Mouse (Mus musculus): ENCODE results near the gene Tagap. TPM values are rescaled to one million over a fixed set of nuclear protein-coding genes. Genes with fewer than 3 reads are reported as not detected.

Gene Tagap
- polyA plus RNA-seq, 1 experiment from 2014 or later = 0.84 TPM

DNA sequence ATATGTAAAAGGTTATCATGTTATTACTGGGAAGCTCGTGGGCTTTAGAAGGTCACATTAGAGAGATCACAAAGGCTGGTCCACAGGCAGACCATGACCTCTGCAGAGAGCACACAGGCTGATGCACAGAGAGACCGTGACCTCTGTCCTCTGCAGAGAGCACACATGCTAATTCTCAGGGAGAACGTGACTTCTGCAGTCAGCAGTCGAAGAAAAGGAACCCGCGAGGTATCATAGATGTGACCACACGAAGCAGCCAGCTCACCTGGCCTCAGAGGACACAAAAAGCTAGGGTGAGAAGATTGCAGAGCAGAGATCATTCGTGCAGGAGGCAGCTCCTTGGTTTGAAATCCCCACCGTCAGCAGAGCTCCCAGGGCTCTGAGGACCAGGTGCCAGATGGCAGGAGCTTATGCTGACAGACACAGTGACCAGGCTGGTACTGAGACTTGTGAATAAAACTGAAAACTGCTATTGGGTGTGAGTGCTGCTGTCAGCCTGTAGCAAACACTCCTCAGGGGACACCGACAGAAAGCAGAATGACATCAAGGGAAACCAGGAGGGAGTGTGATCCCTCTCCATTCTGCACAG lies 29.7 kb upstream of the Tagap start:
- Histone ChIP-seq H3K27me3 (no peaks in the 10 kb centered on the region), H3K27ac (no peak overlapping the region), H3K9me3 (replicated peaks) (no peaks in the 10 kb centered on the region), H3K36me3 (no peaks in the 10 kb centered on the region), H3K4me1 (0 out of 2 replicates have a peak, but pooled peaks cover 5% of the 10 kb centered on the region), H3K9ac (no peak overlapping the region), H3K4me3 (replicated peaks) (no peak overlapping the region), H3K4me2 (no peak overlapping the region)
- 66% methylated on average over 10 of the region's 10 CpGs for WGBS
- ATAC-seq (replicated peaks; ENCODE audit: low FRiP score) = no peak

DNA sequence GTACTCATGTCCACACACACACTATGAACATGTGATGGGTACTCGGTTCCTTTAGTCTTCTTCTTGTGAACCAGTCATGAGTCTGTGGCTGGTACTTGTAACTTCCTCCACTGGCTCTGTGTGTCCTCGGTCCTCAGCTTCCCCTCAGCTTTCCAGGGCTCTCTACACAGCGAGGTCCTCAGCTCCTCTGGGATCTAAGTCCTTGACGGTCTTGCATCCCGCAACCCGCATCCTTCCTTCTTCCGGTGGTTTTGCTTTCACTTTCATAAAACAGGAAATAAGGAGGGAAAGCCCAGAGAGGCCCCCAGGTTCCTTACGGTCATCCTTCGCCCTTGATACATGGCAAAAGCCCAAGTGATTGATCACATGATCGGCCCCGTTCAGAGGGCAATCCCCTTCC lies 28.7 kb upstream of the Tagap start:
- H3K4me3 ChIP-seq (replicated peaks) = no peak overlapping the region

DNA sequence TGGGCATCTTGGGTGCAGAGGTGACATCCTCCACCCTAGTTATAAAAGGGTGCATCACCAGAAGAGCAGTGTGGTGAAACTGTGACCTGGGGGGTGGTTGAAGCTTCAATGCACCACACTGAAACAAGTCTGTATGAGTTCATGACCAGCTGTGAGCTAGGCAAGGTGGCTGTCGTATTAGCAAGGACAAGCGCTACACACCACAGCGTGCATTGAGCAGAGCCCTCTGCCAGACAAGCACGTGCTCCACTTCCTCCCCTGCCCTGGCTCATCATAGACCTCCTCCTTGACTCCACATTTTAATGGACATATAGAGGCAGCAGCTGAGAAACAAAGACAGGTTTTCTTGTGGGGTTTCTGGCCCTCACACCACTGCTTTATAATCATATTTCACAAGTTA lies 28.0 kb upstream of the Tagap start:
- ATAC-seq (replicated peaks; ENCODE audit: low FRiP score) = no peak
- 81% methylated on average over 4 of the region's 4 CpGs for WGBS
- H3K4me2 ChIP-seq = no peak overlapping the region
- H3K9ac ChIP-seq = no peak overlapping the region
- H3K4me3 ChIP-seq (replicated peaks) = no peak overlapping the region
- 0 out of 2 replicates have a peak, but pooled peaks cover 5% of the 10 kb centered on the region for H3K4me1 ChIP-seq
- H3K36me3 ChIP-seq = no peaks in the 10 kb centered on the region
- no peak overlapping the region for H3K27ac ChIP-seq
- no peaks in the 10 kb centered on the region for H3K27me3 ChIP-seq
- H3K9me3 ChIP-seq (replicated peaks) = no peaks in the 10 kb centered on the region

More for the DNA sequence above, 28.7 kb upstream of the Tagap start:
- H3K4me1 ChIP-seq = 0 out of 2 replicates have a peak, but pooled peaks cover 5% of the 10 kb centered on the region
- H3K27me3 ChIP-seq = no peaks in the 10 kb centered on the region
- no peak overlapping the region for H3K9ac ChIP-seq
- no peaks in the 10 kb centered on the region for H3K36me3 ChIP-seq
- ATAC-seq (replicated peaks; ENCODE audit: low FRiP score) = no peak
- 76% methylated on average over 11 of the region's 11 CpGs for WGBS
- no peaks in the 10 kb centered on the region for H3K9me3 ChIP-seq (replicated peaks)
- 0 out of 2 replicates have a peak overlapping the region, but pooled peaks have one; percentile 3 for H3K4me2 ChIP-seq
- no peak overlapping the region for H3K27ac ChIP-seq

DNA sequence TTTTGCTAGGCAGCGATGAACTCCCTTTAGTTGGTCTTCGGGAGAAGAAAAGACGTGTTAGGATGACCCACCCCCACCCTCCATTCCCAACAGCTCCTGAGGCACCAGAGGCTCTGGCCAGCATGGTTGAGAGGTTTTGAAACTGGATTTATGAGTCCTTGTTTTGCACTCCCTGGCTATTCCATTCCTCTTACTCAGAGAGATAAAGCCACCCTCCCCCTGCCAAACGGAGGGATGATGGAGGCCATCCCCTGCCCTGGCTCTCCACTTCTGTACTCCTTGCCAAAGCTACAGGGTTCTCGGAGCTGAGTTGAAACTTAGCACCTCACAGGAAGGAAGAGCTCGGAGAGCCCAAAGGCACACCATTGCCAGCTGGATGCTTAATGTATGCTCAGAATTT lies 26.6 kb upstream of the Tagap start:
- Histone ChIP-seq H3K27ac (no peak overlapping the region), H3K27me3 (no peaks in the 10 kb centered on the region), H3K4me3 (replicated peaks) (no peak overlapping the region), H3K9ac (no peak overlapping the region), H3K4me1 (0 out of 2 replicates have a peak, but pooled peaks cover 5% of the 10 kb centered on the region), H3K36me3 (no peaks in the 10 kb centered on the region), H3K9me3 (replicated peaks) (no peaks in the 10 kb centered on the region), H3K4me2 (no peak overlapping the region)
- no peak for ATAC-seq (replicated peaks; ENCODE audit: low FRiP score)
- WGBS = 36% methylated on average over 6 of the region's 6 CpGs

DNA sequence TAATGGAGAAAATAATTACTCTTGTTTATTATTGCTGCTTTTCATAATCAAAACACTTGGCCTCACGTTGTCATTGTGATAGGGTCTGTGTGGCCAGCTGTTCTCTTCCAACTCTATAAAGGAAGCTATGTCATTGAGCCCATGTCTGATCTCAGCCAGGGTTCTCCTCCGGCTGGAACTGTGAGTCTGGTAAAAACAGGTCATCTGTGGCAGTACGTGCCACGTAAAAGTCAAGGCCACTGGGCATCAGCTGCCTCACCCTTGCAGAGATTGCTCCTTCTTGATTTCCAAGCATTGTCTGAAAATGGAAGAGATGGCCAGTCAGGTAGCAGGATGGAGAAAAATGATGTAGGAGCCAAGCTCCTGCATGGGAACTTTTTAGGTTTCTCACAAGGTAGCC lies 25.8 kb upstream of the Tagap start:
- Histone ChIP-seq H3K27ac (no peak overlapping the region), H3K4me3 (replicated peaks) (no peak overlapping the region), H3K9ac (no peak overlapping the region), H3K4me2 (no peak overlapping the region), H3K27me3 (no peaks in the 10 kb centered on the region), H3K9me3 (replicated peaks) (no peaks in the 10 kb centered on the region), H3K4me1 (0 out of 2 replicates have a peak, but pooled peaks cover 5% of the 10 kb centered on the region), H3K36me3 (no peaks in the 10 kb centered on the region)
- ATAC-seq (replicated peaks; ENCODE audit: low FRiP score) = no peak
- WGBS = 73% methylated on average over 4 of the region's 4 CpGs

DNA sequence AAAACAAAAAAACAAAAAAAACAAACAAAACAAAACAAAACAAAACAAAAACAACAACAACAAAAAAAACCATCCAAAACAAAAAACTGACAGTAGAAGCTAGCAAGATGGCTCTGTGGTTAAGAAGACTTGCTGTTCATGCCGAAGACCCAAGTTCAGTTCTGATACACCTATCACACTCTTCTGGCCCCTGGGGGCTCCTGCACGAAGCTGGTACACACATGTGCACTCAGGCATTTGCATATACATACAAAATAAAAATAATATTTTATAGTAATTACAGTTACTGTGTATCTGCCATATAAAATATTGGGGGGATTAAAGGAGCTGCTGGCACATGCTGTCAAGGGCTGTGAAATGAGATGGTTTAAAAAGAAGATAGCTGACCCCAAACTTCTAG lies 24.3 kb upstream of the Tagap start:
- no peaks in the 10 kb centered on the region for H3K27me3 ChIP-seq
- H3K9ac ChIP-seq = no peak overlapping the region
- no peaks in the 10 kb centered on the region for H3K36me3 ChIP-seq
- WGBS = 85% methylated on average over 2 of the region's 2 CpGs
- no peak overlapping the region for H3K4me3 ChIP-seq (replicated peaks)
- no peak overlapping the region for H3K4me2 ChIP-seq
- no peak for ATAC-seq (replicated peaks; ENCODE audit: low FRiP score)
- H3K9me3 ChIP-seq (replicated peaks) = no peaks in the 10 kb centered on the region
- 0 out of 2 replicates have a peak, but pooled peaks cover 5% of the 10 kb centered on the region for H3K4me1 ChIP-seq
- no peak overlapping the region for H3K27ac ChIP-seq

DNA sequence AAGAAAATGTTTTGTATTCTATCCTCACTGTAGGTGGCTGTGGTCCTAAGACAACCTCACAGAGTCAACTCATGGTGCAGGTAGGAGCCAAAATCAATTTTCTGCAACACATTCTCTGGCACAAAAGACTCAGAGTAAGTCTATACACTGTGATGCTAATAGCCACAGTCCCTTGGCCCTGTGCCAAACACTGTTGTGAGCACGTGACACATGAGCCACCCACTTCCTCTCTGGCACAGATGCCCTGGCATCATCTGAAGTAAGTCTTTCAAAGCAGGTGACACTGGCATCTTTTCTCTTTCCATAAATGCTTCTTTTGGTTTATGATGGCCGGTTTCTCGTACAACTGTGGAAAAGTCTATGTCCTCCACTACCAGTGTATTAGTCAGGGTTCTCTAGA lies 23.4 kb upstream of the Tagap start:
- WGBS = 68% methylated on average over 3 of the region's 3 CpGs
- no peaks in the 10 kb centered on the region for H3K36me3 ChIP-seq
- H3K9ac ChIP-seq = no peak overlapping the region
- no peaks in the 10 kb centered on the region for H3K27me3 ChIP-seq
- no peak overlapping the region for H3K4me2 ChIP-seq
- no peak for ATAC-seq (replicated peaks; ENCODE audit: low FRiP score)
- H3K27ac ChIP-seq = no peak overlapping the region
- H3K4me1 ChIP-seq = 0 out of 2 replicates have a peak, but pooled peaks cover 5% of the 10 kb centered on the region
- no peak overlapping the region for H3K4me3 ChIP-seq (replicated peaks)
- H3K9me3 ChIP-seq (replicated peaks) = no peaks in the 10 kb centered on the region

DNA sequence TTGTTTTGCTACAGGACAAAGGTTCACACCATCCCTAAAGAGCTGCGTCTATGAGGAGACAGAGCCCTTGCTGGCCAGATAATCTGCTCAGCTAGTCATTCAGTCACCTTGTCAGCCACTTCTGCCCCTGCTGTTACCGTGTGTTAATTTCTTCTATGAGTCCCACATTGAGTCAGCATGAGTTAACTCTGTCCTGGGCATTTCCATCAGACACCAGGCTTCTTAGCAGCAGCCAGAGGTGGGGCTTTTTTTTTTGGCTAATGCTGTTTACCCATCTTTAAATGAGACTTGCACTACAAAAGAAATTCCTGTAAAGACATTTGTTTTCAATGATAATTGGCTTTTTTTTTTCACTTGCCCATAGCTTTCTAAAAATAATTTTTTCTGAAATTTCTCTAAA lies 20.8 kb upstream of the Tagap start:
- Histone ChIP-seq H3K4me2 (no peak overlapping the region), H3K9me3 (replicated peaks) (no peaks in the 10 kb centered on the region), H3K4me1 (0 out of 2 replicates have a peak, but pooled peaks cover under 1% of the 10 kb centered on the region), H3K36me3 (no peaks in the 10 kb centered on the region), H3K9ac (no peak overlapping the region), H3K27me3 (no peaks in the 10 kb centered on the region), H3K27ac (no peak overlapping the region), H3K4me3 (replicated peaks) (no peak overlapping the region)
- 58% methylated on average over 2 of the region's 2 CpGs for WGBS
- no peak for ATAC-seq (replicated peaks; ENCODE audit: low FRiP score)

DNA sequence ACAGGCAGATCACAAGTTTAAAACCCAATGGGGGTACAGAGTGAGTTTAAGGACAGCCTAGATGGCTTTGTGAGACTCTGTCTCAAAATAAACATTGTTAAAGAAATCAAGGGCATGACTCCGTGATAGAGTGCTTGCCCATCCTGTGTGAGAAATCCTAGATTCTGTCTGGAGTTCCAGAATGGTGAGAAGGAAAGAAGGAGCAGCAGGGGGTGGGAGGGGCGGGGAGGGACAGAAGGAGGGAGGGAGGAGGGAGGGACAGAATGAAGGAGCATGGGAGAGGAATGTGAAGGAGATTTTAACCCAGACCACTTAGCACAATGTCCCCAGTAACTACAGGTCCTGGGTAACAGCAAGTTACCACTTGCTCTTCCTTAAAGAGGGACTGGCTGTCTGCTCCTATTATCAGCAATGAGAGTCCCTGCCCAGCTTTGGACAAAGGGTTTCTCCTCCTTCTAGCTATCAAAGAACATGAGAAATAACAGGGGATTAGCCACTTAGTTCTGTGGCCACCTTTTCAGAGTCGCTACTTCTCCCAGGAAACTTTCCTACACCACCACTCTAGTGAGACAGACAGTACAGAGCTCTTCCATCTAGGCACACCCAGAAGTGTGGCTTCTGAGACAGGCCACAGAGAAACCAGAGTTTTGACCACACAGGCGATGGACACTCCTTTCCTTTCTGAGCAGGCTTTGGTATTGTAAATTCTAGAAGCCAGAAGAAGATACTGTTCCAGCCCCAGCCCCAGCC lies 19.7 kb upstream of the Tagap start:
- no peak for ATAC-seq (replicated peaks; ENCODE audit: low FRiP score)
- 50% methylated on average over 4 of the region's 4 CpGs for WGBS
- H3K4me3 ChIP-seq (replicated peaks) = no peak overlapping the region

DNA sequence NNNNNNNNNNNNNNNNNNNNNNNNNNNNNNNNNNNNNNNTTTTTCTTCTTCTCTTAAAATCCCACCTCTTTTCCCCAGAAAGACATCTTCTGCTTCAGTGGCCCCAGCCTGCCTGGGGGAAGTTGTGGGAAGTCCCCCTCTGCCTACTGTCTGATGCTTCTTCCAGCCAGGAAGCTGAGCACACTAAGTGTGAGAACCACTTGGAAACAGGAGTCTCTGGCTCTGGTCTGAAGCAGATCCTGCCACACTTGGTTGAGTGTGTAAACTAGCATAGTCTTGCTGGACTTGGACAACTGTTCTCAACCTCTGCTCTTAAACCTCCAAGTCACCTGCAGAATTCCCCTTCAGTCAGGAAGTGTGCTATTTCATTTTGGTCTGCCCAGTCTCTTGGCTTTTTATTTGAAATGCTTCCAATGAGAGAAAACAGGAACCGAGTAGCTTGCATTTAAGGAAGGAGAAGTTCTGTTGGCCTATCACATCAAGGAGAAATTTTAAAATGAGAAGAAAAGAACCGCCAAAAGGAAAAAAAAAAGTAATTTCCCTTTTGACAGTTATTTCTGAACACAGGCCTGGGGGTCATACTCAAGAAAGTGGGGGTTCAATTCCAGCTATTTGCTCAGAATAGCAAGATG lies 11.1 kb upstream of the Tagap start:
- no peak for ATAC-seq (replicated peaks; ENCODE audit: low FRiP score)
- 65% methylated on average over 2 of the region's 2 CpGs for WGBS
- H3K9ac ChIP-seq = no peak overlapping the region
- peaks cover 36% of the 10 kb centered on the region for H3K4me1 ChIP-seq
- H3K27ac ChIP-seq = peak overlapping the region; percentile 52
- 0 out of 2 replicates have a peak, but pooled peaks cover 3% of the 10 kb centered on the region for H3K9me3 ChIP-seq (replicated peaks)
- H3K4me2 ChIP-seq = no peak overlapping the region
- no peaks in the 10 kb centered on the region for H3K27me3 ChIP-seq
- no peak overlapping the region for H3K4me3 ChIP-seq (replicated peaks)
- no peaks in the 10 kb centered on the region for H3K36me3 ChIP-seq

More for the DNA sequence above, 19.7 kb upstream of the Tagap start:
- H3K4me1 ChIP-seq = no peaks in the 10 kb centered on the region
- no peak overlapping the region for H3K27ac ChIP-seq
- no peaks in the 10 kb centered on the region for H3K36me3 ChIP-seq
- H3K4me2 ChIP-seq = no peak overlapping the region
- H3K9me3 ChIP-seq (replicated peaks) = 0 out of 2 replicates have a peak, but pooled peaks cover 2% of the 10 kb centered on the region
- no peak overlapping the region for H3K9ac ChIP-seq
- no peaks in the 10 kb centered on the region for H3K27me3 ChIP-seq

DNA sequence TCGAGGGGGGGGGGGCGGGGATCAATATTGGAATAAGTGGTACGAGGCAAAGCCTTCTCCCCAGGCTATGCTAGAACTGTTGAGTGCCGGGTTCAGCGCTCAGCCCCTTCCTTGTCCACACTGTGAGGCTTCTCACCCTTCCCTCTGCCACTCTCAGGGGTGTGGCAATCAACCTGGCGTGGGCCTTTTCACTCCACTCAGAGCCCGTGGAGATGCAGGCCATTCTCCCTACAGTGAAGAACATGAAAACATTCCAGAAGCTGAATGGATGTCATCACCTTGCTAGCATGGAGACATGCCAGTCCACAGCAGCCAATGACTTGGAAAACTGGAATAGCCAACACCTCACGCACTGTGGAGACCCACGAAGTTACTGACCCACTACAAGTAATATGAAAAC lies 10.0 kb upstream of the Tagap start:
- Histone ChIP-seq H3K27me3 (no peaks in the 10 kb centered on the region), H3K4me1 (peaks cover 41% of the 10 kb centered on the region), H3K4me2 (no peak overlapping the region), H3K36me3 (no peaks in the 10 kb centered on the region), H3K27ac (no peak overlapping the region), H3K4me3 (replicated peaks) (no peak overlapping the region), H3K9ac (no peak overlapping the region), H3K9me3 (replicated peaks) (0 out of 2 replicates have a peak, but pooled peaks cover 3% of the 10 kb centered on the region)
- no peak for ATAC-seq (replicated peaks; ENCODE audit: low FRiP score)
- 82% methylated on average over 9 of the region's 9 CpGs for WGBS

Data from kidney, embryonic 15.5 days (tissue).